Mouse (Mus musculus): ENCODE measurements at regions not wholly inside any gene's neighbourhood (a gene's known extent, or its start where the extent isn't known, plus 50 kb on each side); places are given as distances from the start of the nearest gene placed in this dataset.
A peak's percentile ranks its signal among the peaks of the same experiment; 100 is the strongest.

DNA sequence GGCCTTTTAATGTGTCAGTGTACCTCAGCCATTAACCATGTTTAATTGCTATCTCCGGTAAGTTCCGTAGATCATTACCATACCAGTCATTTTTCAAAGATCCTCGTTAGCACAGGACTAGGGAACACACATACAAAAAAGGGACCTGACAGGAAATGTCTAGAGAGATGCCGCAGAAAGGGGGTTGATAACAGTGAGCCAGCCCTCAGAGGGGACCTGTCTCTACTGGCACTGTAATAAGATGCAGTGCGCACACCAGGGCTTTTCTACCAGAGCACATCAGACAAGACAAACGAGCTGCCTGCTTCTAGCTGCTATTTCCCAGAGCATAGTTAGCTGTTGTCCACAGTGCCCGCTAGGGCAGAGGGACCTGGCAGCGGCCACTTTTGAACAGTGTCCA is 199.1 kb downstream of the Sox11 start:
- no peak for DNase-seq (ENCODE audit: low spot score in 2 of 2)

DNA sequence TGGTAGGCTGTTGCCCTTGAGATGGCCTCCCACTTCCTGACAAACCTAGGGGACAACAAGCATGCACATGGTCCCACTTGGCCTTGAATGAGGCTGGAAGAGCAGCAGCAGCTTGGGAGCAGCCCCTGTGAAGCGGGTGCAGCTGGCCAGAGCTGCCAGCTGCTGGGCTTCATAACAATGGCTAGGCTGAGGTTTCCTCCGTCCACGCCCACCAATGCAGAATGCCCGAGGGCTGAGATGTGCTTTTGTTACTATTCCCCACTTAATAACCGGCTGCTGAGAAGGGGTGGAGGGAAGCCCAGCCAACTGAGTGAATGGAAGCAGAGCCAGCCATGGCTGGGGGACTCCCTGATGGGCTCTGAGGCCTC is 202.1 kb downstream of the Sox11 start:
- no peak for DNase-seq (ENCODE audit: low spot score in 2 of 2)

DNA sequence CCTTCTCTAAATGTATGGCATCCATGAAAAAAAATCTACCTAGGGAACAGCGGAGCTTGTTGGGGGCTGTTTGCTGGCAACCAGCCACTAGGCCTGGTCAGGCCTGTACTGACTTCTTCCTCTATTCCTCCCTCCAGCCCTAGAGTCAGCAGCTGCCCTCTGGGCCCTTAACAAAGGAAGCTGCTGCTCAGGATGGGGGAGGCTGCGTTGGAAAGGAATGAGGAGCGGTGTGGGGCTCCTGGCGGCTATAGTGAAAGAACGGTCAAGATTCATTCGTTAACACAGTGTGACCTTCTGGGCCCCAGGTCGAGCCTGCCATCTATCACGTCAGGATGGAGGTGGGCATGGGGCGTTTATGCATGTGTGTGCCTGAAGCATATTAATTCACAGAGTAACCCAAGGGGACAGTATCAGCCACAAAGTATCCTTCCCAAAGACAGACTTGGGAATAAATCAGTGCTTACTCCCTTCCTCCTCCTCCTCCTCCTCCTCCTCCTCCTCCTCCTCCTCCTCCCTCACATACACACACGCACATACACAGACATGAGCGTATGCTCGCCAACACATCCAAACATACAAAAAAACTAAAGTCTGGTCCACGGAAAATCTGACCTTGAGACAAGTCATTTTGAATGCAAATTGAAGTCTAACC is 202.6 kb downstream of the Sox11 start:
- no peak for DNase-seq (ENCODE audit: low spot score in 2 of 2)

DNA sequence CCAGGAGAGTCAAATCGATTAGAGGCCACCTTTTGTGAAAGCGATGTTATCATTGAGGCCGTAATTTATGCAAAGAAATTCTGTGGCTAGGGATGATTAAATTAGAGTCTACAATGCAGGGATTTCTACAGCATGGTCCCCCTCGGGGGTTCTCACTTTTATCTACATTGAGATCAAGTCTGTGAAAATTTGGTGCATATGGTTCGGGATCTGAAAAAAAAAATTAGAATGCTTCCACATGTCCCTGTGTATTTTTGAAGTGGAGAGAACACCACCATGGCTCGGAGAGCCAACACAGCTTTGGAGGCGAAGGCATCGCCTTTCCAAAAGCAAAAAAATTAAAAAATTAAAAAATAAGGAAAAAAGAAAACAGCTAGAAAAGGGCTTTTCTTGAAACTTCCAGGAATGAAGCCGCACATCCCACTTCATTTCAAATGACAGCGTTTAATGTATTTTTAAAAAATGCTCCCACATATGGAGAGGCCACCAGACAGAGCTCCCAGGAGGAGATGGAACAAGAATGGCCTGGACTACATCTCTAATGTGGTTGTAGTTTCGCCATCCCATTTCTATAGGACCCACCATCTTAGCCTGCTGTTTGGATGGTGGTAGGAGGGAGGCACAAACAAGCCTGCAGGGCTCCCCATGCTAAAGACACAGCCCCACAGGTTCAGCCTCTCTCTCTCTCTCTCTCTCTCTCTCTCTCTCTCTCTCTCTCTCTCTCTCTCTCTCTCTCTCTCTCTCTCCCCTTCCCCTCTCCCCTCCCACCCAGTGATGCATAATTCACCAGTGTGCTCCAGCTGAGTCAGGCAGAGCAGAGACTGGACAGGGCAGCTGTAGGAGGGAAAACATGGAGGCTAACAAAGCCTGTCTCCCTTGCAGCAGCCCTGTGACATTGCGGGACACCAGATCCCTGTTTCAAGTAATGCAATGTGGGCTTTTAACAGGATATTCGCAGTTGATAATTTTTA is 203.4 kb downstream of the Sox11 start:
- peak in 1 of 2 experiments; percentile 36 for DNase-seq (ENCODE audit: low spot score in 2 of 2)

DNA sequence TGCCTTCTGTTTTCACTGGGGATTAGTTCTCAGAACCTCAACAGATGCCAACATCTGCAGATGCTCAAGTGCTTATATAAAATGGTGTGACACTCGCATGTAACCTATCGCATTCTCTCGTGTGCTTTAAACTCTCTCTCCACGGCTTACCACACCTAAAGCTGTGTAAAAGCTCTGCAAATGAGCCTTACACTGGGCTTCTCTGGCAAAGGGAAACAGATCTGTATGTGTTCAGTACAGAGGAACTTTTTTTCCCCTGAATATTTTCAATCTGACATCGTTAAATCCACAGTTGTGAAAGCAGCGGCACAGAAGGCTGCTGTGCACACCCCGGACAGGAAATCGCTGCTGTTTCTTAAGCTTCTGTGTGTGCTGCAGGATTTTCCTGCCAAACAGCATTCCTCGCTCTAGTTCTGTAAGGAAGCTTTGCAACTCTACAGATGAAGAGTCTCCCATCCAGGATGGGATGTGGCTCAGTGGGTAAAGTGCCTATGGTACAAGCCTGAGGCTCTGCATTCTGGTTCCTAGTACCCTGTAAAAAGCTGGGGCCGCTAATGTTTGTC is 206.3 kb downstream of the Sox11 start:
- peak in 1 of 2 experiments; percentile 20 for DNase-seq (ENCODE audit: low spot score in 2 of 2)

DNA sequence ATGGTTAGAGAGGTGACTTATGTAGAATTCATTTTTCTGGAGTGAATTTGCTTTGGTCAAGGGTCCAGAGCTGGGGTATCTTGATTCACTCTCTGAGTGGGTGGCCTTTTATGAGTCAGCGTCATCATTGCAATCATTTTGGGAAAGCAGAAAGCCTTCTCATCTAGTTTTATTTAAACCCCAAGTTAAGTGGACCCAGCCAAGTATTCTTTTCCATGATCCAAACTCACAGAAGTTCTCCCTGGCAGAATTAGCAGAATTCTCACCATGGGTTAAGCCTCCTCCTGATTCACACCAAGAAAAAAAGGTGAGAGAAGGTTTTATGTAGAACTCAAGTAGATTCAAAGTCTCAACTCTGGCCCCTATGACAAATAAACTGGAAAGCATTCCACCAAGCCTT is 211.8 kb downstream of the Sox11 start:
- DNase-seq (ENCODE audit: low spot score in 2 of 2): no peak

DNA sequence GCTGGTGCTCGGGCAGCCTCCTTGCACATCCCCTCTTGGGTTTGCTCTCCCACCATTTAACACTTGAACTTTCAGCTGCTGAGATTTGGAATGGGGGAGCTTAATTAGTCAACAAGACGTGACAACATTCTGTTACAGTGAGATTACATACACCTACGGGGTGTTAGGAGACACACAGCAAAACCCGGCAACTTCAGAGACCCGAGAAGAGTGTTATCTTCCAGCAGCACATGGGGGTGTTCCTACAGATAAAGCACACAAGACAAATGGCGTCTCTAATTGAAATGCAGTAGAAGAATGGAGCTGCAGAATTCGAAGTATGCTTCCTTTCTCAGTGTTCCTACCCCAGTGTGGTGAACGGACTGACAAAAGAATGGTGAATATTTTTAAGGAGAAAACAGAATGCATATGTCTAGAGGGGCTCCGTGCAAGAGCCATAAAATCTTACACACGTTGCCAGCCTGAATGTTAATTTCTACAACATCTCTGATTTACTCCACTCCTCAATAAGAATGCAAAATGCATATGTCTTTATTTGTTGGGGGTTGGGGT is 215.2 kb downstream of the Sox11 start:
- DNase-seq (ENCODE audit: low spot score in 2 of 2): no peak

DNA sequence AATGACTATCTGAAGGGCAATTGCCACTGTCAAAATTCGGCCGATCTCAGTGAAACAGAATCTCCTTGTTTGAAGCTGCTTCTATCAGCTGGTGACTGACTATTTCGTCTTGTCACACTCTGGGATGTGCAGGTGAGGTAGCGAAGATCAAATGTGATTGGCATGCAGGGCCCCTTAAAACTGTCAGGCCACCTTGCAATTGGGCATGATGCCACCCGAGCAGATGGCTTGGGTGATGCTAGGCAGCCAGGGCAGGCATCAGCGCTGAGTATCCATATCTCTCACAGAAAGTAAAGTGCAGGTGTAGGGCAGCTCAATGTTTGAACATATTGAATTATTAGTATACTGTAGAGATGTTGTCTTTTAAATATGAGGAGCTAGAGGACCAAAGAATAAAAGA is 223.8 kb downstream of the Sox11 start:
- DNase-seq (ENCODE audit: low spot score in 2 of 2): no peak

DNA sequence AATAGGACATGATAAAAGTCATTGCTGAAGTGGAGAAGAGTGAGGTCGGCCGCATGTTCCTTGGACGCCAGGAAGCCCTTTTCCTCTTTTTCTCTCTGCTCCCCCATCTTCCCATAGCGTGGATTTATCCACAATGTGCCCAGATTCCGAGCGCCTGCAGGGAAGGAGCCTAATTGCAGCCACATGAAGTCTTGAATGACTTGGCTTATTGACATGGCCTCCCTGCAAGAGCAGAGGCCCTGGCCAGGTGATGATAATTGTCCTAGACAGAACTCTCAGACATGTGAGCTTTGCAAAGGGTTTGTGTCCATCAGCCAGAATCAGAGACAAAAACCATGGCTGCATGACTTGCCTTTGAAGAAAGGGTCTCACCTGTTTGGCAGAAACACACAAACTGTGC is 227.0 kb downstream of the Sox11 start:
- DNase-seq (ENCODE audit: low spot score in 2 of 2): no peak

DNA sequence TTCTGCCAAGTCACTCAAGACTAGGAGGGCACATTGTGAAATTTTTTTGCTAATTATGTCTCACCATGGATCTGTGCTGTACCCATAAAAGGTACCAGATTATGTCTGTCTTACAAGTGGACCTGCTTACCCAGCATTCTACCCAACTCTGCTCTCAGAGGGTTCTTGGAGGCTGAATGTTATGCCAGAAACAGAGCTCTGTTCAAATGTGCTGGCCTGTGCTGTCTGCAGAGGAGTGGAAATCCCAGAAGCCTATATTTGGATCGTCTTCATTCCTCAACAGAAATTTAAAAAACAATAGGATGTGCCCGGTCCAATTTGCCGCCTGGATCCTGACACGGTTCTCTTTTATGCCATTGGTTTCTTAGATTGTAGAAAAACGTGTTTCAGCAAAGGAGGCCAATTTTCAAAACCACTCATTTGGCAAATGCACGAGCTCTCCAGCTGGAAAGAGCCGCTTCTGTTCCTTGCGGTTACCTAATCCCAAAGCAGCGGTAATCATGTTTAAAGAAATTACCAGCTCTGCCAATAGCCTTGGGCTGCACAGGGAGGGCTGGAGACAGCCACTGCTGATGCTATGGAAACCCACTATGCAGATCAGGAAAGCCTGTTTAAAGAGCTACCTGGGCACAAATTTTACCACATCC is 237.3 kb downstream of the Sox11 start:
- DNase-seq (ENCODE audit: low spot score in 2 of 2): peak; percentile 26 to 32

DNA sequence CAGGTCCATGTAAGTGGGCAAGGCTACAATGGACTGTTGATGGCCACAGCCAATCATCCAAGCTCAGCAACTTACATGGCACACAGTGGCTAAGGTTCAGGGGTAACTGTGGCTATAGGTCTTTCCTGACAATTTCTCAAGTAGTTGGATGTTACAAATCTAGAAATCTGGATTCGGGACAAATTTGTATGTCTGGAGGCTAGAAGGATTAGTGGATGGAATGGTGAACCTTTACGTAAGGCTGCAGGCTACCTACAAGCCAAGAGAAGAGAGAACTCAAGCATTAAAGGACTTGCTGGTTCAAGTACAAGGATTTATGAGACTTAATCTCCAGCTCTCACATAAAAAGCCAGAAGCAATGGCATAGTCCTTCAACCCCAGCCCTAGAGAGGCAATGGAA is 239.4 kb downstream of the Sox11 start:
- no peak for DNase-seq (ENCODE audit: low spot score in 2 of 2)

DNA sequence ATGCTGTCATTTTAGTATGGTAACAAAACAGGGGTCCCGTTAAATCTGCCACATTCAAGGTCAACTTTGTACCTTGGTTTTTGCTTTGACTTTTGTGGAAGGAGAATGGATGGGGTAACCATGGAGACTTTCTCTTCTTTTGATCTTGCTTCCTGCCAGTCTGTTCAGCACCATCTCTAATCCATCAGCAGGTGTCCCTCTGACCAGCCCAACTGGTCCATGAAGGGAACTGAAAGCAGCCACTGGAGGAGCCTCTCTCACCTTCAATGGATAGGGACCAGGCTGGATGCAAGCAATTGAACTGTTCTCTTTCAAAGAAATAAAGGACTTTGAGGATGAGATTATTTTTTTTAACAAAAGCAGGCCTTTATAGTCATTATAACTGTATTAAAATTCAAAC is 253.2 kb downstream of the Sox11 start:
- DNase-seq (ENCODE audit: low spot score in 2 of 2): no peak

DNA sequence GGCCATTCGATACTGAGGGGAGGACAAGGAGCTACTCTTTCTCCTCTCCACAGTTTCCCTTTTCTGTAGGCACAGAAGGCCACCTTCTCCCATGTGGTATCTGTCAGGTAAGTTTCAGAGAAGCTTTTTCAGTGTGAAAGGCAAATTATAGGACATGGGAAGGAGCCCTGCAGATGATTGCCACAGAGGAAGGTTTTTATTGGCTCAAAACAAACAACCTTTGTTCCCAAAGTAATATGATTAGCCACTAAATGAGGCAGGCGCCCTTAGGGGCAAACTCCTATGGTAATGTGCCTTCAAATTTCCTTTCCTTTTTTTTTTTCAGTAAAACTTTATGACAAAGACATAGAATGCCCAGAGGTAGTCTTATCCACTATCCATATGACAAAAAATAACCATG is 256.5 kb downstream of the Sox11 start:
- no peak for DNase-seq (ENCODE audit: low spot score in 2 of 2)

DNA sequence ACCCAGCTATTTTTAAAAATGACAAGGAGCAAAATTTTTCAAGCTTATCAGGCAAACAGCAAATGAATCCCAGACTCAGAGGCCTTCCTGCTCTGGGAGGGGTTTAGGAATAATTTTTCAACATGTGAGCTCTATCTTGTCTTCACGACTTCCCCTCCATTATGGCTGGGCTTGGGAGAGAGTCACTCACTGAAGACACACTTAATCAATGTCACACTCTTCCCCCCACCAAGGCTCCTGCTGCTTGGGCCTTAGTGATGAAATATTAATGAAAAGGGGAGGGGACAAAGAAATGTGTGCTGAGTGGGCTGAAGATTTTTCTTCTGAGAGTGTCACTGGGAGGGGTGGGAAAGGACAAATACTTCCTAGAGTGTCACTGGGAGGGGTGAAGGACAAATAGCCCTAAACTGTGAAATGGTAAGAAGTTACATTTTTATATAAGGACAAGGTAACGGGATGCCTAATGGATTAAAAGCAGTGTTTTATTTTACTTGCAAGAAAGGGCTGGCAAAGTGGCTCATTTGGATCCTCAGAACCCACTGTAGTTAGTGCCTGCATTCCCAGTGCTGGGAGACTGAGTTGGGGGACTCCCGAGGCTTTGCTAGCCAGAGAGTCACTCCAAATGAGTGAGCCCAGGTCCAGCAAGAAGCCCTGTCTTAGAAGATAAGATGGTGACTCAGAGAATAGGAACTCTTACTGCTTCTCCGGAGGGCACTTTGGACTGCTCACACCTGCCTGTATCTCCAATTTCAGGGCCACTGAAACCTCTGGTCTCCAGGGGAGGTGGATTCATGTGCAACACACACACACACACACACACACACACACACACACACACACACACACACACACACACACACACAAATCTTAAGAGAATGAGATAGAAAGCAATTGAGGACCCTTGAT is 258.5 kb downstream of the Sox11 start:
- DNase-seq (ENCODE audit: low spot score in 2 of 2): no peak

DNA sequence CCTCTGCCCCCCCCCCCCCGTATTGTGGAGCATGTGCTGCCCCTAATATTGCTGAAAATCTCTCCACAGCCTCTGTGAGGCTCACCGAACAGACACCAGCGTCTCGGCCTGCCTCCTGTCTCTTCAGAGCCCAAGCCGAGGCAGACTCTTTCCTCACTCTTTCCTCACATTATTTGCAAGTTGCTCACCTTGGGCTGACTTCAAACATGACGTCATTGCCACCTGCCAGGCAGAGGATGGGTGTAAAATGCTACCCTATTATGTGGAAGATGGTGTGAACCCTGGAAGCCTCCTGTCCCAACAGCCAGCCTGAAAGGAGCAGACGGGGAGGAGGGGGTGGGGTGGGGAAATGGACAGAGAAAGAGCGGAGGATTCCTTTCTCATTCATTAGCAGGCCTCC is 259.3 kb downstream of the Sox11 start:
- DNase-seq (ENCODE audit: low spot score in 2 of 2): peak; percentile 33 to 40

DNA sequence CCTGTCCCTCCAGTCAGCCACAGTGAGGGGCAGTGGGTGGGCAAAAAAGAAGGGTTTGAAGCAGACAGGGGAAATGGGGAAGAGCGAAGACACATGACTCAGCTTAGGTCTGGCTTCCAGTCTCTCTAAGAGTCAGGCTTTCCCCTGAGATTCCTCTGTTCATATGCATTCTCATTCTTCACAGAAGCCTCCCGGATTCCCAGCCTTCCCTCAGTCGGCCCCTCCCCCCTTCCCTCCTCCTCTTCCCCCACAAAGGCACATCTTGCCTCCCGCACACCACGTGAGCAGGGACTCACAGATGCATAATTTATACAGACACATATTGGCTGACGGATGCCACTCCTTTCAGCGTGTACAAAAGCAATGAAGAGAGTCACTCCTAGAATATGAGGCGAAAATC is 259.8 kb downstream of the Sox11 start:
- DNase-seq (ENCODE audit: low spot score in 2 of 2): peak; percentile 57 to 71

DNA sequence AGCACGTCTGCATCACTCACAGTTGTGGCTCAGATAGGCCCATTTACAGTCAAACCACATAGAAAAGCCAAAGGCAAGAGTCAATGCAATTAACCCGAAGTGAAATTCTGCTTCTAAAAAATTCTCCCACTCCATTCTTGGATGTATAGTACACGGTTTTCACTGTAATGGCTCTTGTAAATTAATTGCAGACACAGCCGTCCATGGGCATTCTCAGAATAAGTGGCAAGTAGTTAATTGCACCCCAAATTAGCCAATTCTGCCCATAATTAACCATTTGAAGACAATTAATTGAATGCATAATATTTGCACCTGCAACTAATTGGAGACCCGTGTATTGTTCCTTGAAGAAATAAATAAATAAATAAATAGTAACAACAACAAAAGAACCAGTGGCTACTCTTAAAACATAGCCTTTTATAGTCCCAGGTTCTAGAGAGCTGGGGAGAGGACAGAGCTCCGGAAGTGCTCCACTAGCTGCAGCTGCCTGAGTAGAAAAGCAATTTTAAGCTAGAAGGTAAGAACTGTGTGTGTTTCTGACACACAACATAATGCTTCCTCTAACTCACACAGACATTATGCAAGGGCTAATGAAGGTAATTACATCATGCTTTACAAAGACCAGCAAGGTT is 266.2 kb downstream of the Sox11 start:
- no peak for DNase-seq (ENCODE audit: low spot score in 2 of 2)

DNA sequence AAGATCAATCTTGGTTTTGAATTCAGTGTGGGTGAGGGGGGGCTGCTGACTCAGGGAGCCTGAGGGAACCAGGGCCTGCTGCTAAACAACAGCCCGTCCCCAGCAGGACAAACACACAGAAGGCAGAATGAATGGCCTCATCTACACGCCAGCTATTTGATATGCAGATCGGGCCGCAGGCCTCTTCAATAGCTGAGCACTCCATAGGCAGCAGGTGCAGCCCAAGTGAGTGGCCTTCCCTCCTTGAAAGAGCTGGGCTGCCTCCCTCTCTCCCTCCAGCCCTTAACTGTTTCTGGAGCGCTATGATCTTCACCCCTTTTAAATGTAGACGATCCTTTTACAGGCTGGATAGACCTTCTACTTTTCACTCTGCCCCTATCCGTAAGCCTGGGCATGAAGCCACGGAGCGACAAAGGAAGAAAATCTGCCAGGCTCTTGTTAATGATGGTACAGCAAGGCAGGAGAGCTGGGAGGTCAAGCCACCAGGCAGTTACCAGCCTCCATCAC is 277.3 kb downstream of the Sox11 start:
- peak; percentile 32 to 58 for DNase-seq (ENCODE audit: low spot score in 2 of 2)

DNA sequence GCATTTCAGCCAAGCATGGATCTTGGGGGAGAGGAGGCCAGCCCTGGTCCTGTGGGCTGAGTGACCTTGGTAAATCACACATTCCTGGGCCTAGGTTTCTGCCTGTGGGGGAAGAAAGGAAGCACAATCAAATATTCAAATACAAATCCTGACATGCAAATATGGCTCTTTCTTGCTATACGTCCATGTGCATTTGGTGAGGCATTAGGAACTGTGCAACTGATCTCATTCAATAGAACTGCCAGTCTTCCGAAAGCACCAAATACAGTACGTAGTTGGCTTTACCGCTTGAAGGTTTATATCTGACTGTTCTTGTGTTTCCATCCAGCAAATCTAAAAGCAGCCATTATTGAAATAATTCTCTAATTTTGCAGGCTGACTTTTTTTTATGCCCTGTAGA is 278.9 kb downstream of the Sox11 start:
- DNase-seq (ENCODE audit: low spot score in 2 of 2): no peak
